Mouse (Mus musculus): ENCODE data around the gene Crebbp. TPM values are rescaled to one million over a fixed set of nuclear protein-coding genes. Genes with fewer than 3 reads are reported as not detected.

Gene Crebbp
- polyA plus RNA-seq, 1 experiment from 2014 or later = 13.5 TPM

GRCm38 (mm10) chr16:4044093-4044492 lies 169.7 kb downstream of the Crebbp start:
- Histone ChIP-seq H3K79me2 (ENCODE audit: inconsistent target) (no peaks in the 10 kb centered on the region), H3K4me3 (ENCODE audit: inconsistent target) (no peak overlapping the region), H3K36me3 (ENCODE audit: inconsistent target) (peaks cover 60% of the 10 kb centered on the region; the same call in 1 of the 2 replicates), H3K27ac (no peak overlapping the region)
- WGBS (ENCODE audit: missing documents) = 92% methylated on average over 2 of the region's 2 CpGs

GRCm38 (mm10) chr16:4041646-4042045 lies 172.2 kb downstream of the Crebbp start:
- H3K79me2 ChIP-seq (ENCODE audit: inconsistent target) = no peaks in the 10 kb centered on the region
- H3K27ac ChIP-seq = no peak overlapping the region
- H3K4me3 ChIP-seq (ENCODE audit: inconsistent target) = no peak overlapping the region
- WGBS (ENCODE audit: missing documents) = 95% methylated on average over 4 of the region's 4 CpGs
- peaks cover 67% of the 10 kb centered on the region; the same call in 1 of the 2 replicates for H3K36me3 ChIP-seq (ENCODE audit: inconsistent target)

GRCm38 (mm10) chr16:4040206-4040605 lies 173.6 kb downstream of the Crebbp start:
- Histone ChIP-seq H3K4me3 (ENCODE audit: inconsistent target) (no peak overlapping the region), H3K79me2 (ENCODE audit: inconsistent target) (no peaks in the 10 kb centered on the region), H3K36me3 (ENCODE audit: inconsistent target) (peaks cover 62% of the 10 kb centered on the region; the same call in 1 of the 2 replicates), H3K27ac (no peak overlapping the region)
- WGBS (ENCODE audit: missing documents) = 92% methylated on average over 4 of the region's 5 CpGs

DNA sequence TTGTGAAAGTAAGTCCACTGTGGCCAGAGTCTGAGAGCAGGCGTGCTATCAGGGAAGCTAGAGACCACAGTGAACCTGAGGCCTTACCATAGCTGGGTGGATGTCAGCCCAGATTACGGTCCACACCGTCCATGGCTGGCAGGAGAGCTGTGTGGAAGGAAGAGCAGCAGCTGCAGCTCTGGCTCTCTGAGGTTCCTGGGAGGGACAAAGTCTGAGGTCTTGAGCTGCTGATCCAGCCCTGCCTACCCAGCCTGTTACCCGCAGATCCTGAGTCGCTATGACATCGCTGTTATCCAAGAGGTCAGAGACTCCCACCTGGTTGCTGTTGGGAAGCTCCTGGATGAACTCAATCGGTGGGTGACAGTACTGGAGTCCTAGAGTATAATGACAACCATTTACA lies 176.1 kb downstream of the Crebbp start:
- no peak overlapping the region for H3K4me3 ChIP-seq (ENCODE audit: inconsistent target)
- H3K27ac ChIP-seq = no peak overlapping the region
- WGBS (ENCODE audit: missing documents) = 92% methylated on average over 7 of the region's 7 CpGs
- peaks cover 43% of the 10 kb centered on the region; the same call in 1 of the 2 replicates for H3K36me3 ChIP-seq (ENCODE audit: inconsistent target)
- no peaks in the 10 kb centered on the region for H3K79me2 ChIP-seq (ENCODE audit: inconsistent target)

- 93% methylated on average over 5 of the region's 5 CpGs for WGBS (ENCODE audit: missing documents)
- peaks cover 36% of the 10 kb centered on the region; the same call in 1 of the 2 replicates for H3K36me3 ChIP-seq (ENCODE audit: inconsistent target)
- H3K4me3 ChIP-seq (ENCODE audit: inconsistent target) = no peak within 1 kb of the TSS
- no peaks in the 10 kb centered on the region for H3K79me2 ChIP-seq (ENCODE audit: inconsistent target)
- no peak within 1 kb of the TSS for H3K27ac ChIP-seq
Measured at GRCm38 (mm10) chr16:4036807-4037206, 177.0 kb downstream of the Crebbp start, which contains the start of gene Dnase1. Gene Dnase1 (plus strand): TSS chr16:4036942.

DNA sequence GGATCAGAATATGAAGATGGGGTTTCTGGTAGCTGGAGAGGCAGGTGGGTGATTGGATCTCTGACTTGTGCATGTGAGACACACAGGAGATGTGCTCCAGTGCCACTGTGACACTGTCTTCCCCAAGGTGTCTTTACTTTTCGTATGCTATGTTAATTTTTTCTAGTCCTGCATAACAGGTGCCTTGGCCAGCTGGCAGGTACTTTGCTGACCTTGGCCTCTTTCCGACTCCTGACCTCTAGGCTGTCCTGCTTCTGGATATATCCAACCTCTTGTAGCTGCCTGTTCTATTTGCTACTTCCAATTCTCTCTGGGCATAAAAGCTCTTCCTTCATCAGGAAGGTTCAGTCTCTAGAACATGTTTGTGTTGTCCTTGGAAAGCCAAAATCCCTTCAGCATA lies 178.2 kb downstream of the Crebbp start:
- peaks cover 28% of the 10 kb centered on the region; the same call in 1 of the 2 replicates for H3K36me3 ChIP-seq (ENCODE audit: inconsistent target)
- WGBS (ENCODE audit: missing documents) = 94% methylated on average over 2 of the region's 2 CpGs
- no peak overlapping the region for H3K27ac ChIP-seq
- H3K79me2 ChIP-seq (ENCODE audit: inconsistent target) = no peaks in the 10 kb centered on the region
- no peak overlapping the region for H3K4me3 ChIP-seq (ENCODE audit: inconsistent target)

- WGBS (ENCODE audit: missing documents) = 80% methylated on average over 3 of the region's 3 CpGs
Measured at GRCm38 (mm10) chr16:4034476-4034875, 179.3 kb downstream of the Crebbp start.

DNA sequence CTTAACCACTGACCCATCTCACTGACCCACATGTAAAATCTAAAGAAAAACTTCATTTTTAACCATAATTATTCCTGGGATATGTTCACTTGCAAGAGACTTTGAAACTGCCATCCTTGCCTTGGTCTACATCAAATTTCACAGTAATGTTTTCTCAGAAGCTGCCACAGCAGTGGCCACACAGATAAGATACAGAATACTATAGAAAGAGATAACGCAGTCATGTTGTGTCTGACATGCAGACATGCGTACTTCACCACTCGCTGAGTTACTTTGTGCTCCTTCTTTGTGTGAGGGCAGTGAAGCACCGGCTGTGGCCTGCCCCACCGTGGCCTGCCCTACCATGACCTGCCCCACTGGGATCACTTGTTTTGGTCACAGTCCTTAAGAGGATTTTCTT lies 179.8 kb downstream of the Crebbp start:
- Histone ChIP-seq H3K79me2 (ENCODE audit: inconsistent target) (no peaks in the 10 kb centered on the region), H3K4me3 (ENCODE audit: inconsistent target) (no peak overlapping the region), H3K27ac (no peak overlapping the region), H3K36me3 (ENCODE audit: inconsistent target) (peaks cover 14% of the 10 kb centered on the region; the same call in 1 of the 2 replicates)
- 86% methylated on average over 5 of the region's 5 CpGs for WGBS (ENCODE audit: missing documents)

More at GRCm38 (mm10) chr16:4034476-4034875, 179.3 kb downstream of the Crebbp start:
- Histone ChIP-seq H3K27ac (no peak overlapping the region), H3K4me3 (ENCODE audit: inconsistent target) (no peak overlapping the region), H3K79me2 (ENCODE audit: inconsistent target) (no peaks in the 10 kb centered on the region), H3K36me3 (ENCODE audit: inconsistent target) (peaks cover 19% of the 10 kb centered on the region; the same call in 1 of the 2 replicates)

- 55% methylated on average over 6 of the region's 6 CpGs for WGBS (ENCODE audit: missing documents)
- Histone ChIP-seq H3K4me3 (ENCODE audit: inconsistent target) (no peak overlapping the region), H3K36me3 (ENCODE audit: inconsistent target) (no peaks in the 10 kb centered on the region), H3K27ac (no peak overlapping the region), H3K79me2 (ENCODE audit: inconsistent target) (no peaks in the 10 kb centered on the region)
Measured at GRCm38 (mm10) chr16:4032341-4032748, 181.5 kb downstream of the Crebbp start.

- H3K36me3 ChIP-seq (ENCODE audit: inconsistent target) = no peaks in the 10 kb centered on the region
- 71% methylated on average over 1 of the region's 6 CpGs for WGBS (ENCODE audit: missing documents)
- no peaks in the 10 kb centered on the region for H3K79me2 ChIP-seq (ENCODE audit: inconsistent target)
- no peak overlapping the region for H3K27ac ChIP-seq
- no peak overlapping the region for H3K4me3 ChIP-seq (ENCODE audit: inconsistent target)
Measured at GRCm38 (mm10) chr16:4031441-4032274, 182.1 kb downstream of the Crebbp start.

Other genes with a start within 250 kb of the Crebbp start
- gene Nlrc3, start 237.4 kb downstream of the Crebbp start, polyA plus RNA-seq (2018) = 4.1 to 9.1 TPM (median 5.7 TPM) in 3 replicates
- 16.9 to 28.0 TPM (median 25.8 TPM) in 3 replicates for gene Slx4, start 210.2 kb downstream of the Crebbp start, polyA plus RNA-seq (2018)
- not detected in 3 replicates for gene Dnase1, start 177.1 kb downstream of the Crebbp start, polyA plus RNA-seq (2018)
- gene Trap1, start 136.2 kb downstream of the Crebbp start, polyA plus RNA-seq (2018) = 39.0 to 64.9 TPM (median 52.6 TPM) in 3 replicates
- 10.4 to 11.9 TPM (median 11.0 TPM) in 3 replicates for gene Adcy9, start 206.5 kb upstream of the Crebbp start, polyA plus RNA-seq (2018)

Data from macrophage (primary cell).